Mouse (Mus musculus) heart, postnatal 0 days (tissue): Measurements from ENCODE around the gene Srebf2. TPM values are rescaled to one million over a fixed set of nuclear protein-coding genes. Genes with fewer than 3 reads are reported as not detected.

ENCODE experiments used
- ATAC-seq: fragments of 200-750 bp; cut with Nextera tagmentation; 2 replicates; pipeline ENCODE4 v1.8.0; 2017; ENCODE audit warnings: low read depth, moderate number of reproducible peaks, moderate library complexity; ENCODE audit not compliant: insufficient read depth
- DNase-seq: peaks from one replicate; pipeline ENCODE4 v3.0.0-alpha.2; 2016; ENCODE audit warnings: low spot score
- H3K27ac ChIP-seq: fragments of 300-500 bp; sonication (generic); 2 replicates; pipeline ENCODE4 v1.5.1; 2014; ENCODE audit warnings: low read depth, mild to moderate bottlenecking
- H3K27me3 ChIP-seq: fragments of 300-500 bp; sonication (generic); 2 replicates; pipeline ENCODE4 v1.6.1; 2014; ENCODE audit warnings: low read length, mixed read lengths; ENCODE audit not compliant: control insufficient read depth, insufficient read depth
- H3K36me3 ChIP-seq: fragments of 300-500 bp; sonication (generic); replicated peaks from 2 replicates; pipeline ENCODE4 v1.6.1; 2014; ENCODE audit warnings: low read length, mixed read lengths; ENCODE audit not compliant: control insufficient read depth, insufficient read depth
- H3K4me1 ChIP-seq: fragments of 300-500 bp; sonication (generic); 2 replicates; pipeline ENCODE4 v1.6.1; 2014; ENCODE audit warnings: antibody characterized with exemption; ENCODE audit not compliant: control insufficient read depth, insufficient read depth
- H3K4me2 ChIP-seq: fragments of 300-500 bp; sonication (generic); 2 replicates; pipeline ENCODE4 v1.6.1; 2014; ENCODE audit warnings: low read depth, mild to moderate bottlenecking, low read length, moderate library complexity
- H3K4me3 ChIP-seq: fragments of 300-500 bp; sonication (generic); 2 replicates; pipeline ENCODE4 v1.5.1; 2014; ENCODE audit warnings: low read depth, low read length
- H3K9ac ChIP-seq: fragments of 300-500 bp; sonication (generic); replicated peaks from 2 replicates; pipeline ENCODE4 v1.6.1; 2014; ENCODE audit warnings: low read depth, low read length, mixed read lengths
- H3K9me3 ChIP-seq: fragments of 300-500 bp; sonication (generic); replicated peaks from 2 replicates; pipeline ENCODE4 v1.6.1; 2016; ENCODE audit warnings: low read length; ENCODE audit not compliant: control insufficient read depth
- CTCF ChIP-seq: IDR thresholded peaks from 2 replicates; pipeline ENCODE4 v1.5.1; 2016; ENCODE audit warnings: antibody characterized with exemption, control low read depth, low read depth
- EP300 ChIP-seq: IDR thresholded peaks from 2 replicates; pipeline ENCODE4 v1.6.1; 2016; ENCODE audit warnings: antibody characterized with exemption, low read depth
- WGBS: fragments of 180-500 bp; shearing (Covaris S2); extraction: QIAGEN DNeasy Blood & Tissue Kit; methylation state at CpG from one replicate; pipeline ENCODE4 v1.1.7; 2014; 5-methylcytosine and 5-hydroxymethylcytosine counted together
- polyA plus RNA-seq: library from polyadenylated mRNA; unstranded; fragments of >200 nt; fragmentation: Nextera tagmentation; extraction: Ambion mirVana; gene quantifications from 2 replicates; pipeline ENCODE4 v1.2.1, GENCODE M21; 2015
- total RNA-seq: library from RNA; depleted of rRNA; stranded (reverse); fragments of >200 nt; gene quantifications from 2 replicates; pipeline ENCODE4 v1.2.3, GENCODE M21; 2014; ENCODE audit warnings: low replicate concordance

Gene Srebf2
- total and polyA plus RNA-seq, 2 experiments from 2014 or later: 68.3 to 90.3 TPM

DNA sequence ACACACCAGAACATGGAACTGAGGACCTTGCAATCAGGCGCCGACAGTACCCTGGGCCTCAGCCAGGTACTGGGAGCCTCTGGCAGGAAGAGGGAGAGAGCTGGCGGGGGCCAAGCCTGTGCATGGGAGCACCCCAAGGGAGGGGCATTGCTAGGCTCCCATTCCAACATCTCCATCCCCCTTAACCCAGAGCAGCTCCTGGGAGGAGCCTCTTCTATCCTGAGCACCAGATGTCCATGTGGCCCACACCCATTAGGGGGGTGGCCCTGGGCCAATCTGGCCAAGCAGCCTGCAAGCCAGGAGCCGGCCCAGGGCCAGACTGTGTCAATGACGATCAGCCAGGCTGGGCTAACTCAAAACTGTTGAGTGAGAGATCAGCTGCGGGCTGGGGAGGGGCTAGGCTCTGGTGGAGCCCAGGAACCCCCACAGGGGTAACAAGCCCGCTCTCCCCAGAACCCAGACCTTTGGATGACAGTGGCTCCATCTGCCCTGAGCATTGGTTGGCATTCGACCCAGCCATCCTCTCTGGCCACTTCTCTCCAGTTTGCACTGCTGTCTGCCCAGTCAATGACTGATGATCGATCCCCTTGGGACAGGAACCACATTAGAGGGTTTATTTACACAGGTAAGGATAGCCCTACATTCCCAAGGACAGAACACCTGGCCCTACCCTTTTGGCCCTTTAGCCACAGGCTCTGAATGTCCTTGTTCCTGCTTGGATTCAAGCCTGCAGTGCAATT, 59.6 kb downstream of the Srebf2 start:
- Histone ChIP-seq H3K36me3 (peaks cover 36% of the 10 kb centered on the region), H3K4me3 (no peak overlapping the region), H3K9me3 (no peaks in the 10 kb centered on the region), H3K4me2 (no peak overlapping the region), H3K9ac (no peak overlapping the region), H3K27ac (no peak overlapping the region), H3K27me3 (peaks cover 44% of the 10 kb centered on the region), H3K4me1 (peaks cover 15% of the 10 kb centered on the region; the same call in 1 of the 2 replicates)
- whole genome bisulfite sequencing: 35% methylated on average over 9 of the region's 9 CpGs
- peak; percentile 90 for ATAC-seq
- TF ChIP-seq EP300: peak; percentile 28; the same call in 1 of the 2 replicates
- TF ChIP-seq CTCF: no peak
- peak; percentile 85 for DNase-seq

DNA sequence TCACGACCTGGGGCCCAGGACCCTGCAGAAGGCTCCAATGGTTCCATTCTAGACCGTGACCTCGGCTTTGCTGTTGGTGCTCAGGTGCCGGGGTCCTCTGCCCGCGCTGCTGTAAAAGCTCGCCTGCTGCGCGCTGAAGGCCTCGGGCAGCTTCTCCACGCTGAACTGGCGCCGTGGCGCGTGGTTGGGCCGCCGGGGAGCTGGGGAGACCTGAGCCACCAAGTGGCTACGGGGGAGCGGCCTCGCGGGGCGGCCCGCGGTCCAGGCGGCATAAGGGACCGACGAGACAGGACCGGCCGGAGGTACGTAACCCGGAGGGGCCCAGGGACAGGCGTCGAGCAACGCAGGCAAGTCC, 60.1 kb downstream of the Srebf2 start:
- TF ChIP-seq EP300: no peak
- no peak for TF ChIP-seq CTCF
- peak overlapping the region; percentile 1; the same call in 1 of the 2 replicates for H3K4me2 ChIP-seq

DNA sequence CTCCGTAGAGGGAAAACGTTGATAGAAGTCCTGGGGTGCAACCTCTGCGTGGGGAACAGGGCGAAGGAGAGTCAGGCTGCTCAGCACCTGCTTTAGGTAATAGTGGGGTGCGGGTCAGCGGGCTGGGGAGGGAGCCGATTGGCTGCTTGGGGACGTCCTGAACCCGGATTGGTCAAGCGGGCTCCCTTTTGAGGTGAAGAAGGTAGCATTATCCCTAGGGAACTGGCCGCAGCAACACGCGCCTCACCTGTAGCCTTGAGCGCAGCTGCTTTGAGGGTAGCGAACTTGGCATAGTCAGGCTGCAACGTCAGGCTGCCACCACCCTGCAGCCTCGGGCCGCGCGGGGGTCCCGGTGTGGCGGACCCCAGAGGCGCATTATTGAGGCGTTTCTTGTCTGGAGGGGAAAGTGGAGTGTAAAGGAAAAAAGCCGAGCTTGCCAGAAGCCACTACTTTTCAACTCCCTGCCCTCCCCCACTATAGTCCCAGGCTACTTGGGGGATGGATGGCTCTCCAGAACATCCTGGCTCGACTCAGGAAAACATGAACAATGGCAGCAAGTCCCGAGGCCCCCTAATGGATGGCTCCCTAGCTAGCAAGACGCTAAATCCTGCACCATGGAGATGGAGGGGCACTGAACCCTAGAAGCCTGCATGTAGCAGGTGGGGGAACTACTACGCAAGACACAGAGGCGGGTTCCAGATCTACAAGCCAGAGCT, 60.7 kb downstream of the Srebf2 start:
- Histone ChIP-seq H3K9ac (no peak overlapping the region), H3K36me3 (peaks cover 26% of the 10 kb centered on the region), H3K4me1 (peaks cover 22% of the 10 kb centered on the region; the same call in 1 of the 2 replicates), H3K4me3 (no peak overlapping the region), H3K4me2 (peak overlapping the region; percentile 1; the same call in 1 of the 2 replicates), H3K9me3 (no peaks in the 10 kb centered on the region), H3K27me3 (peaks cover 55% of the 10 kb centered on the region), H3K27ac (no peak overlapping the region)
- WGBS: 26% methylated on average over 30 of the region's 30 CpGs
- DNase-seq (no peak), ATAC-seq (no peak)
- TF ChIP-seq CTCF: no peak
- no peak for TF ChIP-seq EP300

More for the DNA sequence above, 60.1 kb downstream of the Srebf2 start:
- Histone ChIP-seq H3K27ac (no peak overlapping the region), H3K27me3 (peaks cover 50% of the 10 kb centered on the region), H3K36me3 (peaks cover 31% of the 10 kb centered on the region), H3K9ac (no peak overlapping the region), H3K9me3 (no peaks in the 10 kb centered on the region), H3K4me3 (no peak overlapping the region), H3K4me1 (peaks cover 19% of the 10 kb centered on the region; the same call in 1 of the 2 replicates)
- ATAC-seq: no peak
- WGBS: 17% methylated on average over 34 of the region's 34 CpGs
- DNase-seq: no peak

DNA sequence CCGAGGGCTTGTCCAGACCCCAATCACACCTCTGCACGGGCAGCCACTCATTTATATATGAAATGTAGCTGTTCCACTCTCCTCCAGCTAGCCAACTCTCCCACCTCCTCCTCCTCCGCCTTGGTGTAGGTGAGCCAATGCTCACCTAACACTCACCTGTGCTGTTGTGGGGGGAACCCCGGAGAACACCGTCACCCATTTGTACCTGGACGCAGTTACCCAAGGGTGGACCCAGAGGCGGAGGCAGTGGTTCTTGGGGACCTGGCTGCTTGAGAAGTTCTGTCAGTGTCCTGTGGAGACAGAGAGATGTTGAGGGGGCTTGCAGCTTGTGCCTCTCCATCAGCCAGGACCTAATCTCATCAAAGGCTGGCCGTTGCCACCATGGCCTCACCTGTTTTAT, 61.3 kb downstream of the Srebf2 start:
- Histone ChIP-seq H3K27ac (no peak overlapping the region), H3K36me3 (peaks cover 20% of the 10 kb centered on the region), H3K4me1 (peaks cover 22% of the 10 kb centered on the region; the same call in 1 of the 2 replicates), H3K4me2 (no peak overlapping the region), H3K9me3 (no peaks in the 10 kb centered on the region), H3K9ac (no peak overlapping the region), H3K27me3 (peaks cover 62% of the 10 kb centered on the region), H3K4me3 (no peak overlapping the region)
- DNase-seq (no peak), ATAC-seq (no peak)
- no peak for TF ChIP-seq CTCF
- no peak for TF ChIP-seq EP300
- 84% methylated on average over 8 of the region's 8 CpGs for WGBS

DNA sequence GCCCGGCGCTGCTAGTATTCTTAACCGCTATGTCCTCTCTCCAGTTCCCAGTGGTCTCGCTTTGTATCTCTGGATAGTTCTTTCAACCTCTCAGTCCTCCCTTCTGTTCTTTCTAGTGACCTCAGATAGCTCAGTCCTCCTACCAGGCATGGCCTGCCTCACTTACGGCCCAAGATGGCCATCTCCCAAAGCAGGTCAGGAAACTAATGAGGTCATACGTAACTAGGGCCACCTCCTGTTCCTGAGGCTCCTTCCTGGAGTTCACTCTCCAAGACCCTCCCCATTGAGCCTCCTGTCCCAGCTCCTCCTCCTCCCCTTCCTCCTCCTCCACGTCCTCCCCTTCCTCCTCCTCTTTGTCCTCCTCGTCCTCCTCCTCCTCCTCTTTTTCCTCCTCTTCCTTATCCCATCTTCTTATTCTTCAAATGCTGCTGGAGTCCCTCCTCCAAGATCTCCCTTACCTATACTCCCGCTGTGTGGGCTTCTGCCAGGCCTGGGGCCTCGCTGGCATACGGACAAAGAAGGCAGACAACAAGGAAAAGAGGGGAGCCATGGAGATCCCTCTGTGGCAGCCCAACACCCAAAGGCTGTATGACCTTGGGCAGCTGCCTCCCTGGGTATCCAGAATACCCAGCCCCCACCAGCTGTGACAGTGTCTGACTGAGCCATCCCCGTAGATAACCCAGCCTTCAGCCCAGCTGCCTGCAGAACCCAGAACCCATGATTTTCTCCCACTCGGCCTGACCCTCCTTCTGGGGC, 62.5 kb downstream of the Srebf2 start:
- peaks cover 71% of the 10 kb centered on the region for H3K27me3 ChIP-seq
- TF ChIP-seq CTCF (no peak), EP300 (no peak)
- no peak overlapping the region for H3K4me3 ChIP-seq
- no peak overlapping the region for H3K27ac ChIP-seq
- no peak for DNase-seq
- no peak overlapping the region for H3K9ac ChIP-seq
- no peak for ATAC-seq
- peaks cover 22% of the 10 kb centered on the region; the same call in 1 of the 2 replicates for H3K4me1 ChIP-seq
- no peak overlapping the region for H3K4me2 ChIP-seq
- H3K36me3 ChIP-seq: peaks cover 8% of the 10 kb centered on the region; the same call in 1 of the 2 replicates
- 74% methylated on average over 13 of the region's 13 CpGs for WGBS
- H3K9me3 ChIP-seq: no peaks in the 10 kb centered on the region
